Mouse (Mus musculus) heart, adult 2 months (tissue): ENCODE measurements around the gene Prom2. TPM values are rescaled to one million over a fixed set of nuclear protein-coding genes. Genes with fewer than 3 reads are reported as not detected.

Source experiments
- DNase-seq, 2 experiments: peaks; one replicate each; pipeline ENCODE4 v3.0.0; 2021
- H3K27ac ChIP-seq: fragments of 200-600 bp; 2 replicates; pipeline ENCODE4 v1.8.1; 2022
- H3K27me3 ChIP-seq: fragments of 200-500 bp; 2 replicates; pipeline ENCODE4 v1.6.1; 2012; ENCODE audit warnings: mild to moderate bottlenecking, low read length, inconsistent platforms, mixed read lengths; ENCODE audit not compliant: control insufficient read depth, insufficient read depth
- H3K36me3 ChIP-seq: fragments of 200-500 bp; 2 replicates; pipeline ENCODE4 v1.6.1; 2012; ENCODE audit warnings: low read length, inconsistent platforms; ENCODE audit not compliant: control insufficient read depth, insufficient read depth
- H3K4me1 ChIP-seq: fragments of 200-500 bp; 2 replicates; pipeline ENCODE4 v1.6.1; 2011; ENCODE audit warnings: low read length; ENCODE audit not compliant: control insufficient read depth, insufficient read depth
- H3K4me3 ChIP-seq: fragments of 200-600 bp; 2 replicates; pipeline ENCODE4 v1.8.1; 2022
- H3K79me2 ChIP-seq: fragments of 200-500 bp; replicated peaks from 2 replicates; pipeline ENCODE4 v1.6.1; 2012; ENCODE audit warnings: mild to moderate bottlenecking, inconsistent platforms, low read length, moderate library complexity, mixed read lengths; ENCODE audit not compliant: control insufficient read depth, insufficient read depth
- H3K9ac ChIP-seq: fragments of 200-500 bp; 2 replicates; pipeline ENCODE4 v1.6.1; 2012; ENCODE audit warnings: low read depth, mild to moderate bottlenecking, control low read depth, inconsistent platforms, low read length, mixed read lengths
- CTCF ChIP-seq: fragments of 200-600 bp; IDR thresholded peaks from 2 replicates; pipeline ENCODE4 v1.8.1; 2022; ENCODE audit warnings: antibody characterized with exemption, mild to moderate bottlenecking, moderate library complexity
- EP300 ChIP-seq: fragments of 200-500 bp; IDR thresholded peaks from 2 replicates; pipeline ENCODE4 v1.6.1; 2011; ENCODE audit warnings: low read depth, low read length, control low read depth; ENCODE audit not compliant: insufficient read depth
- POLR2A ChIP-seq: fragments of 200-500 bp; IDR thresholded peaks from 2 replicates; pipeline ENCODE4 v1.6.1; 2011; ENCODE audit warnings: mild to moderate bottlenecking, low read depth, low read length, control low read depth; ENCODE audit not compliant: insufficient read depth
- WGBS: fragments of 180-500 bp; shearing (Covaris S2); methylation state at CpG from one replicate; pipeline ENCODE4 v1.1.7; 2018; 5-methylcytosine and 5-hydroxymethylcytosine counted together
- intact Hi-C: fragments of 180-260 bp; cut with DNase I; formaldehyde crosslinking; loops from one replicate; pipeline ENCODE4 v1.15.1; 2025
- polyA plus RNA-seq: library from polyadenylated mRNA; depleted of rRNA; stranded (reverse); fragments of >200 nt; gene quantifications from 2 replicates; pipeline ENCODE4 v1.2.3, GENCODE M21; 2012
- total RNA-seq, 2 experiments: library from RNA; stranded (reverse); gene quantifications; 2 replicates each; pipeline ENCODE4 v1.2.3; 2021

Gene Prom2
- total and polyA plus RNA-seq, 3 experiments: 0.14 TPM; not detected in 2

DNA sequence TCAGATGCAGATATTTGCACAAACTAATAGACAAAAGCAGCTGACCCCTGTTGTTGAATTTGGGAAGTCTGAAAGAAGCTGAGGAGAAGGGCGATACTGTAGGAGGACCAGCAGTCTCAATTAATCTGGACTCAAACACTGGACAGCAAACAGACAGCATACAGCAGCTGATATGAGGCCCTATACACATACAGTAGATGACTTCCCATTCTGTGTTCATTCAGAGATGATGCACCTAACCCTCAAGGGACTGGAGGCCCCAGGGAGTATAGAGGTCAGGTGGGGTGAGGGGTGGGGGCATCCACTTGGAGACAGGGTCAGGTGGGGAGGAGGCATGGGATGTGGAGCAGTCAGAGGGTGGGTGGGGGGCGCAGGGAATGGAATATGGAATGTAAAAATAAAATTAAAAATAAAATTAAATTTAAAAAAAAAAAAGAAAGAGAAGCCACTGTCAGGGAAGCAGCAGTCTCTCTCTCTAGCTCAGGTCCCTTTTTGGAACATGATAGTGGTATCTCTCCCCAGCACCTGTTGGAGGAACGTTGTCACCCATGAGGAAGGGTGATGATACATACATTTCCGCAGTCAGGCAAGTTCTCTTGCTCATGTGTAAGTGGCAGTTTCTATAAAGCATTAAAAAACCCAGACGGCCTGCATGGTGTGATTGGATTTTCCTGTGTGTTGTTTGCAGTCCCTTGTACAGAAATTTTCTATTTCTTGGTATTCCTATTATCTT, 7.2 kb upstream of the Prom2 start:
- 66% methylated on average over 5 of the region's 5 CpGs for WGBS
- Histone ChIP-seq H3K4me1 (no peaks in the 10 kb centered on the region), H3K36me3 (no peaks in the 10 kb centered on the region), H3K9ac (no peak overlapping the region), H3K4me3 (no peak overlapping the region), H3K79me2 (no peaks in the 10 kb centered on the region), H3K27ac (no peak overlapping the region), H3K27me3 (no peaks in the 10 kb centered on the region; the same call in 1 of the 2 replicates)
- DNase-seq: no peak
- TF ChIP-seq POLR2A (no peak), CTCF (no peak), EP300 (no peak)
- intact Hi-C loops: no loop called here

DNA sequence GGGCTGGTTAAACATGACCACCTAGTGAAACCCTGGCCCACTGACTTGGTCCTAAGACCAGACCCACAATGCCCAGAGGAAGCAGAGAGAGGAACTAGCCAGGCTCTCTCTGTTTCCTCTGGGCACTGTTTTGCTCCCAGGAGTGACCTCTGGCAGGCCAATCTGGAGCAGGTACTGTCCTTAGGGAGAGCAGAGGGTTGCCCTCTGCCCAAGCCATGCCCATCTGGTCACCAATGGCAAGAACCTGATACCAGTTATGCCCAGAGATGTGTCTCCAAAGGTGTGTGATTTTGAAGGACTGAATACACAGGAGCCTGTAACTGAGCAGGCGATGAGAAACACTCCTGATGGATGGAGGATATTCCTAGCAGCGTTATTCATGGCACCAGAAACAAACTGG, 430 bp upstream of the Prom2 start:
- Histone ChIP-seq H3K9ac (no peak overlapping the region), H3K4me3 (no peak overlapping the region), H3K79me2 (no peaks in the 10 kb centered on the region), H3K27me3 (peaks cover 4% of the 10 kb centered on the region), H3K36me3 (no peaks in the 10 kb centered on the region), H3K27ac (no peak overlapping the region), H3K4me1 (no peaks in the 10 kb centered on the region)
- no peak for DNase-seq
- 79% methylated on average over 2 of the region's 2 CpGs for WGBS
- TF ChIP-seq CTCF (no peak), EP300 (no peak), POLR2A (no peak)
- intact Hi-C loops: no loop called here

DNA sequence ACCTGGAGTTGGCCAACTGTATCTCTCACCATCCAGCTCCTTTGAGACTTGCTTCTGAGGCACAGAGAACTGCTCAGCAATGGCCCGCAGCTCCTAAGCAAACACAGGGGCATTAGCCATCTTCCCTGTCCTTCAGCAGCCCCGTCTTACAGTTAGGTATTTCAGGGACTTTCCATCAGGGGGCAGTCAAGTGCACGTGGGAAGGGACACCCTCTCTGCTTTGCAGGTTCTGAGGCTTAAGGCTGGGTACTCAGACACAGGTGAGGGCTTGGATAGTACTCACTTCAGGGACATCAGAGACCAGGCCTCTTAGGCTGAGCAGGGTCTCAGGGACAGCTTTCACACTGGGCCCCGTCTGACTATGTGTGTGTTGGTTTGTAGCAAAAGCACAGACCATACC, 1.8 kb downstream of the Prom2 start:
- H3K4me3 ChIP-seq: no peak overlapping the region
- WGBS: 24% methylated on average over 4 of the region's 4 CpGs
- no peaks in the 10 kb centered on the region for H3K79me2 ChIP-seq
- TF ChIP-seq CTCF: peak; percentile 44
- no peak for TF ChIP-seq POLR2A
- H3K27ac ChIP-seq: no peak overlapping the region
- no peaks in the 10 kb centered on the region for H3K4me1 ChIP-seq
- no peak for DNase-seq
- intact Hi-C loops: no loop called here
- H3K27me3 ChIP-seq: peaks cover 4% of the 10 kb centered on the region
- no peaks in the 10 kb centered on the region for H3K36me3 ChIP-seq
- H3K9ac ChIP-seq: no peak overlapping the region

DNA sequence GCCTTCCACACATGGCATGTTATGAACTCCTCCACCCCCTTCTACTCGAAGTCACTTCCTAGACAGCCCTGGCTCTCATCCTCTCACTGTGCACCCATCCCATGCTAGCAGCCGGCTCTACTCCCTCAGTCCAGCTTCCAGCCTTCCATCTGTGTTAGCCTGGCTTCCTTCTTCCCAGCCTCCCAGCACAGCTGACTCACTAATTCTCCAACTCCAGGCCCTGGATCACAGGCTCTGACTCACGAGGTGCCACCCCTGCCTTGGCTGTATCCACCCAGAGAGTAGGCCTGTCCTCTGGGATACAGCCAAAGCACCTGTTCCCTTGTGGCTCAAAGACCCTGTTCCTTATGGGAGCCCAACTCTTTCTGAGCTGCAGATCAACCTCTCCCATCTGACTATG, 3.7 kb downstream of the Prom2 start:
- WGBS: 39% methylated on average over 3 of the region's 3 CpGs
- H3K9ac ChIP-seq: no peak overlapping the region
- H3K36me3 ChIP-seq: no peaks in the 10 kb centered on the region
- intact Hi-C loops: no loop called here
- H3K4me1 ChIP-seq: no peaks in the 10 kb centered on the region
- DNase-seq: no peak
- no peaks in the 10 kb centered on the region for H3K79me2 ChIP-seq
- peaks cover 4% of the 10 kb centered on the region for H3K27me3 ChIP-seq
- no peak overlapping the region for H3K27ac ChIP-seq
- TF ChIP-seq POLR2A (no peak), CTCF (no peak), EP300 (no peak)
- H3K4me3 ChIP-seq: no peak overlapping the region

DNA sequence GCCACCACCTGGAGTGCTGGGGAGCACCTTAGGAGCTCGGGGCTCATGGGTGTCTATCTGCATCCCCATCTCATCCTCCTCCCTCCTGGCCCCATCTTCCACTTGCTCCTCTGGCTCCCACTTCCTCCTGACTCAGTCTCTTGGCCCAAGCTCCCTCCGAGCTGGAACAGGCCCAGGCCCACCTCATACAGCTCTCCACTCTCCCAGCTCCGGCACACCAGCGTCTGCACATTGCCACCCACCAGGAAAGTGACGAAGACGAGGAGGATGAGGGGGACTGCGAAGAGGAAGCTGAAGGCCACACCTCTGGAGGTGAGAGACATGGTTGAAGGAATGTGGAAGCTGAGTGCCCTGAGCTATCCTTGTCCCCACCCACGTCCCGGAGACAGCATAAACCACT, 5.9 kb downstream of the Prom2 start:
- Histone ChIP-seq H3K79me2 (no peaks in the 10 kb centered on the region), H3K27me3 (no peaks in the 10 kb centered on the region; the same call in 1 of the 2 replicates), H3K4me1 (no peaks in the 10 kb centered on the region), H3K4me3 (no peak overlapping the region), H3K36me3 (no peaks in the 10 kb centered on the region), H3K27ac (no peak overlapping the region), H3K9ac (no peak overlapping the region)
- no peak for DNase-seq
- 67% methylated on average over 9 of the region's 9 CpGs for WGBS
- no peak for TF ChIP-seq POLR2A
- TF ChIP-seq EP300: no peak
- TF ChIP-seq CTCF: no peak
- intact Hi-C loops: no loop called here

DNA sequence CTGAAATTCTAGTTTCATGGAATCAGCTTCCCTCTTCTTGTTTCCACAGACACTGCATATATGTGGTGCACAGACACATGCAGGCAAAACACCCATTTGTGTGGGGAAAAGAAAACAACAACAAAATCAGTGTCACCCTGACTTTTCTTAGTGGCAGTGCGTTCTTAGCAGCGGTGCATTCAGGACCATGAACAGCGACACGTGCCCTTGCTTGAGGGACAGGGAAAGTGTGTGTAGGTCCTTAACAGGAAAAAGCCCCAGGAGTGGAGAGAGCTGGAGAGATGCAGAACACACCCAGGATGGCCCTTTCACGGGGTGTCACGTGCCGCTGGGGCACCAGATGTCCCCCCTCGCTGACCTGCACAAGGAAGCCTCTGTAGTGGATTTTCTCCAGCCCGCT, 8.9 kb downstream of the Prom2 start:
- TF ChIP-seq CTCF: no peak
- TF ChIP-seq EP300: no peak
- no peak for TF ChIP-seq POLR2A
- WGBS: 10% methylated on average over 9 of the region's 9 CpGs
- Histone ChIP-seq H3K4me3 (no peak overlapping the region), H3K4me1 (no peaks in the 10 kb centered on the region), H3K36me3 (no peaks in the 10 kb centered on the region), H3K27ac (no peak overlapping the region), H3K27me3 (no peaks in the 10 kb centered on the region), H3K79me2 (no peaks in the 10 kb centered on the region), H3K9ac (no peak overlapping the region)
- no peak for DNase-seq
- intact Hi-C loops: no loop called here

DNA sequence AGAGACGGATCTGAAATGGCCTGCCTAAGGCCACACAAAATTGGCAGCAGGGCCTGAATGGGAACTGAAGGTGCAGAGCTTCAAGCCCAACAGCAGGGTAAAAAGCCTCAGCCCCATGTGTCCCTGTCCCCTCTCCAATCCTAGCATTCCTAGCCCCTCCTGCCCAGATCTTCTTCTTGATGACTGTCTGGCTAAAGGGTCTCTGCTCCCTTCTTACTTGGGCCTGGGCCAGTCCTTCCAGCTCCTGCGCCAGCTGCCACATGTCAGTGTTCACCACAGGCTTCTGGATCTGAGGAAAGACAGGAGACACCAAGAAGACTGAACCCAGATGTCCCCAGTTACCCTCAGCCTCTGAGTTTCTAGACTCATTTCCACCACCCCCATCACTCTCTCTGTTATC, 9.7 kb downstream of the Prom2 start:
- no peaks in the 10 kb centered on the region for H3K4me1 ChIP-seq
- no peaks in the 10 kb centered on the region for H3K27me3 ChIP-seq
- H3K36me3 ChIP-seq: no peaks in the 10 kb centered on the region
- no peaks in the 10 kb centered on the region for H3K79me2 ChIP-seq
- 74% methylated on average over 2 of the region's 2 CpGs for WGBS
- TF ChIP-seq EP300 (no peak), POLR2A (no peak), CTCF (no peak)
- intact Hi-C loops: no loop called here
- no peak for DNase-seq
- H3K27ac ChIP-seq: no peak overlapping the region
- no peak overlapping the region for H3K4me3 ChIP-seq
- H3K9ac ChIP-seq: no peak overlapping the region
